Mouse (Mus musculus) thymus, postnatal 0 days (tissue): ENCODE measurements around the gene Pop5. TPM values are rescaled to one million over a fixed set of nuclear protein-coding genes. Genes with fewer than 3 reads are reported as not detected.
A peak's percentile ranks its signal among the peaks of the same experiment; 100 is the strongest.

Source experiments
- DNase-seq: peaks from one replicate; pipeline ENCODE4 v3.0.0-alpha.2; 2015; ENCODE audit warnings: low spot score
- polyA plus RNA-seq: library from polyadenylated mRNA; unstranded; fragments of >200 nt; fragmentation: Nextera tagmentation; extraction: Ambion mirVana; gene quantifications from 2 replicates; pipeline ENCODE4 v1.2.1, GENCODE M21; 2015

The Pop5 gene
- polyA plus RNA-seq, 1 experiment from 2014 or later = 231 TPM

- DNase-seq = no peak
Measured at GRCm38 (mm10) chr5:115262502-115263291, 27.1 kb downstream of the Pop5 start.

- DNase-seq = no peak
Measured at GRCm38 (mm10) chr5:115266340-115266739, 30.7 kb downstream of the Pop5 start.

- DNase-seq = no peak
Measured at GRCm38 (mm10) chr5:115266787-115267468, 31.3 kb downstream of the Pop5 start.

GRCm38 (mm10) chr5:115267469-115268045, 31.9 kb downstream of the Pop5 start:
- DNase-seq = no peak

- DNase-seq = no peak
Measured at GRCm38 (mm10) chr5:115268266-115268665, 32.6 kb downstream of the Pop5 start.

GRCm38 (mm10) chr5:115269969-115270368, 34.3 kb downstream of the Pop5 start:
- DNase-seq = no peak

GRCm38 (mm10) chr5:115271931-115272811, 36.5 kb downstream of the Pop5 start:
- peak; percentile 47 for DNase-seq

GRCm38 (mm10) chr5:115272812-115273548, 37.3 kb downstream of the Pop5 start, which contains the start of gene Rnf10:
Gene Rnf10, minus strand, starts transcription at chr5:115272898.
- DNase-seq = peak; percentile 96

GRCm38 (mm10) chr5:115273549-115274135, 38.0 kb downstream of the Pop5 start:
- DNase-seq = no peak

GRCm38 (mm10) chr5:115274353-115274752, 38.7 kb downstream of the Pop5 start:
- DNase-seq = no peak

GRCm38 (mm10) chr5:115274771-115275170, 39.1 kb downstream of the Pop5 start:
- DNase-seq = no peak

- DNase-seq = peak; percentile 49
Measured at GRCm38 (mm10) chr5:115275998-115276397, 40.4 kb downstream of the Pop5 start.

- DNase-seq = no peak
Measured at GRCm38 (mm10) chr5:115278053-115278452, 42.4 kb downstream of the Pop5 start.

GRCm38 (mm10) chr5:115278785-115279184, 43.1 kb downstream of the Pop5 start:
- DNase-seq = no peak

GRCm38 (mm10) chr5:115279226-115280049, 43.8 kb downstream of the Pop5 start, which contains the start of gene Coq5:
Gene Coq5, plus strand, starts transcription at chr5:115279666.
- DNase-seq = peak; percentile 82

GRCm38 (mm10) chr5:115280050-115280687, 44.5 kb downstream of the Pop5 start:
- DNase-seq = peak; percentile 33

GRCm38 (mm10) chr5:115284735-115285134, 49.1 kb downstream of the Pop5 start:
- DNase-seq = peak; percentile 20

- no peak for DNase-seq
Measured at GRCm38 (mm10) chr5:115294173-115294572, 58.5 kb downstream of the Pop5 start.
